Mouse (Mus musculus) CH12.LX (cell line): ENCODE measurements around the gene Cdkl4. TPM values are rescaled to one million over a fixed set of nuclear protein-coding genes. Genes with fewer than 3 reads are reported as not detected.

ENCODE experiments used
- DNase-seq: peaks from one replicate; pipeline ENCODE4 v3.0.0-alpha.2; 2013; ENCODE audit errors: extremely low read depth
- H3K27ac ChIP-seq: 2 replicates; pipeline ENCODE4 v1.5.1; 2012; ENCODE audit warnings: low read depth, mild to moderate bottlenecking, control low read depth, moderate library complexity; ENCODE audit not compliant: insufficient read depth
- H3K27me3 ChIP-seq: replicated peaks from 2 replicates; pipeline ENCODE3; 2012; ENCODE audit warnings: inconsistent platforms
- H3K36me3 ChIP-seq, 2 experiments: replicated peaks in 1 of 2; 2 replicates each; pipeline versions ENCODE3 to v1.6.1; 2012; ENCODE audit warnings: inconsistent platforms in 1 of 2, low read length in 1 of 2, mild to moderate bottlenecking in 1 of 2, mixed read lengths in 1 of 2, moderate library complexity in 1 of 2; ENCODE audit not compliant: control insufficient read depth in 1 of 2, insufficient read depth in 1 of 2
- H3K4me1 ChIP-seq, 2 experiments: 2 replicates each; pipeline ENCODE4 v1.6.1; 2012; ENCODE audit warnings: inconsistent platforms in 1 of 2, moderate library complexity in 1 of 2; ENCODE audit not compliant: insufficient read depth in 2 of 2, control insufficient read depth in 1 of 2
- H3K4me2 ChIP-seq: 2 replicates; pipeline ENCODE4 v1.6.1; 2012; ENCODE audit warnings: low read depth, mild to moderate bottlenecking, control low read depth; ENCODE audit not compliant: poor library complexity, insufficient read depth, severe bottlenecking
- H3K4me3 ChIP-seq, 3 experiments: fragments of 150-350 bp in 1 of 3; sonication (generic) in 1 of 3; replicated peaks in 1 of 3; 2 replicates each; pipeline versions ENCODE3 to v1.5.1; 2011 to 2012; ENCODE audit warnings: low read depth in 2 of 3, low read length in 2 of 3, mild to moderate bottlenecking in 2 of 3, moderate library complexity in 2 of 3, control low read depth in 1 of 3, improper control_type of control experiment in 1 of 3, inconsistent platforms in 1 of 3, mixed read lengths in 1 of 3; ENCODE audit not compliant: poor library complexity in 1 of 3
- H3K79me2 ChIP-seq: replicated peaks from 2 replicates; pipeline ENCODE4 v1.6.1; 2012; ENCODE audit warnings: mild to moderate bottlenecking, moderate library complexity; ENCODE audit not compliant: control insufficient read depth, poor library complexity, insufficient read depth, severe bottlenecking; ENCODE audit errors: extremely low read depth
- H3K9ac ChIP-seq: 2 replicates; pipeline ENCODE4 v1.6.1; 2012; ENCODE audit warnings: low read depth, mild to moderate bottlenecking, control low read depth, moderate library complexity; ENCODE audit not compliant: insufficient read depth
- H3K9me3 ChIP-seq: replicated peaks from 2 replicates; pipeline ENCODE3; 2012; ENCODE audit warnings: low read length, inconsistent platforms, mixed read lengths
- BHLHE40 ChIP-seq: IDR thresholded peaks from 2 replicates; pipeline ENCODE4 v1.6.1; 2011; ENCODE audit warnings: mild to moderate bottlenecking, low read depth, low read length, improper control_type of control experiment
- CHD1 ChIP-seq: IDR thresholded peaks from 2 replicates; pipeline ENCODE4 v1.6.1; 2012; ENCODE audit warnings: low read depth, low read length, improper control_type of control experiment, inconsistent platforms
- CHD2 ChIP-seq: IDR thresholded peaks from 2 replicates; pipeline ENCODE4 v1.6.1; 2011; ENCODE audit warnings: low read length, improper control_type of control experiment
- CTCF ChIP-seq, 2 experiments: IDR thresholded peaks in 1 of 2; conservative IDR thresholded peaks in 1 of 2; 2 replicates each; pipeline ENCODE4 v1.5.1; 2011 to 2012; ENCODE audit warnings: low read depth in 2 of 2, low read length in 2 of 2, improper control_type of control experiment in 1 of 2, inconsistent platforms in 1 of 2, mild to moderate bottlenecking in 1 of 2, moderate library complexity in 1 of 2
- E2F4 ChIP-seq: IDR thresholded peaks from 2 replicates; pipeline ENCODE4 v1.6.1; 2011; ENCODE audit warnings: low read depth, low read length, improper control_type of control experiment; ENCODE audit not compliant: insufficient replicate concordance
- EP300 ChIP-seq: IDR thresholded peaks from 2 replicates; pipeline ENCODE4 v1.6.1; 2011; ENCODE audit warnings: low read length, improper control_type of control experiment
- JUN ChIP-seq: IDR thresholded peaks from 2 replicates; pipeline ENCODE4 v1.6.1; 2011; ENCODE audit warnings: low read depth, mild to moderate bottlenecking, low read length, improper control_type of control experiment, moderate library complexity; ENCODE audit not compliant: insufficient read depth
- JUND ChIP-seq: conservative IDR thresholded peaks from 2 replicates; pipeline ENCODE4 v1.6.1; 2011; ENCODE audit warnings: low read depth, low read length, improper control_type of control experiment
- KAT2A ChIP-seq: IDR thresholded peaks from 2 replicates; pipeline ENCODE4 v1.6.1; 2012; ENCODE audit warnings: low read length, improper control_type of control experiment, inconsistent platforms; ENCODE audit not compliant: insufficient replicate concordance
- MAFK ChIP-seq: IDR thresholded peaks from 2 replicates; pipeline ENCODE4 v1.6.1; 2011; ENCODE audit warnings: low read length, improper control_type of control experiment; ENCODE audit not compliant: insufficient replicate concordance
- MAX ChIP-seq: IDR thresholded peaks from 2 replicates; pipeline ENCODE4 v1.6.1; 2011; ENCODE audit warnings: low read length, improper control_type of control experiment
- MXI1 ChIP-seq: IDR thresholded peaks from 2 replicates; pipeline ENCODE4 v1.6.1; 2011; ENCODE audit warnings: mild to moderate bottlenecking, low read depth, low read length, improper control_type of control experiment
- MYC ChIP-seq: IDR thresholded peaks from 2 replicates; pipeline ENCODE4 v1.6.1; 2011; ENCODE audit warnings: low read depth, mild to moderate bottlenecking, improper control_type of control experiment, low read length
- NELFE ChIP-seq: IDR thresholded peaks from 2 replicates; pipeline ENCODE4 v1.6.1; 2011; ENCODE audit warnings: low read depth, low read length, improper control_type of control experiment
- NRF1 ChIP-seq: IDR thresholded peaks from 2 replicates; pipeline ENCODE4 v1.6.1; 2014; ENCODE audit warnings: low read depth, mild to moderate bottlenecking, inconsistent platforms, low read length, improper control_type of control experiment, moderate library complexity
- POLR2A ChIP-seq: IDR thresholded peaks from 2 replicates; pipeline ENCODE4 v1.6.1; 2011; ENCODE audit warnings: low read depth, mild to moderate bottlenecking, improper control_type of control experiment, low read length
- POLR2AphosphoS2 ChIP-seq: IDR thresholded peaks from 2 replicates; pipeline ENCODE4 v1.6.1; 2011; ENCODE audit warnings: low read depth, low read length, improper control_type of control experiment
- RAD21 ChIP-seq: IDR thresholded peaks from 2 replicates; pipeline ENCODE4 v1.6.1; 2011; ENCODE audit warnings: low read depth, mild to moderate bottlenecking, low read length, improper control_type of control experiment, moderate library complexity
- RCOR1 ChIP-seq: conservative IDR thresholded peaks from 2 replicates; pipeline ENCODE4 v1.6.1; 2012; ENCODE audit warnings: low read depth, mild to moderate bottlenecking, inconsistent platforms, low read length, improper control_type of control experiment
- SIN3A ChIP-seq: IDR thresholded peaks from 2 replicates; pipeline ENCODE4 v1.6.1; 2012; ENCODE audit warnings: low read length, improper control_type of control experiment, inconsistent platforms
- SMC3 ChIP-seq: IDR thresholded peaks from 2 replicates; pipeline ENCODE4 v1.6.1; 2011; ENCODE audit warnings: low read depth, low read length, improper control_type of control experiment
- TCF12 ChIP-seq: IDR thresholded peaks from 2 replicates; pipeline ENCODE4 v1.6.1; 2014; ENCODE audit warnings: low read depth, mild to moderate bottlenecking, inconsistent platforms, low read length, improper control_type of control experiment
- UBTF ChIP-seq: IDR thresholded peaks from 2 replicates; pipeline ENCODE4 v1.6.1; 2012; ENCODE audit warnings: low read depth, mild to moderate bottlenecking, inconsistent platforms, low read length, improper control_type of control experiment, moderate library complexity
- USF1 ChIP-seq: IDR thresholded peaks from 2 replicates; pipeline ENCODE4 v1.6.1; 2014; ENCODE audit warnings: low read depth, mild to moderate bottlenecking, inconsistent platforms, low read length, improper control_type of control experiment
- ZC3H11A ChIP-seq: IDR thresholded peaks from 2 replicates; pipeline ENCODE4 v1.6.1; 2012; ENCODE audit warnings: low read depth, mild to moderate bottlenecking, inconsistent platforms, low read length, improper control_type of control experiment
- ZKSCAN1 ChIP-seq: IDR thresholded peaks from 2 replicates; pipeline ENCODE4 v1.6.1; 2012; ENCODE audit warnings: low read depth, inconsistent platforms, low read length, improper control_type of control experiment, borderline replicate concordance
- ZNF384 ChIP-seq: IDR thresholded peaks from 2 replicates; pipeline ENCODE4 v1.6.1; 2012; ENCODE audit warnings: low read depth, low read length, improper control_type of control experiment, inconsistent platforms
- dilution Hi-C: fragments of 300-500 bp; cut with MboI; formaldehyde crosslinking; loops from 2 replicates; pipeline ENCODE4 v1.14.3; 2020; ENCODE audit warnings: low sequenced_read_pairs; ENCODE audit not compliant: extremely low pct_unique_long_range_greater_than_20kb, extremely low pct_ligation_motif_present
- in situ Hi-C: fragments of 300-500 bp; cut with MboI; formaldehyde crosslinking; loops from 3 replicates; pipeline ENCODE4 v1.14.3; 2019; ENCODE audit warnings: low sequenced_read_pairs, low pct_ligation_motif_present, low pct_unique_long_range_greater_than_20kb, mixed read lengths
- polyA plus RNA-seq: library from polyadenylated mRNA; unstranded; fragments of >175 nt; gene quantifications from 2 replicates; pipeline ENCODE4 v1.2.1, GENCODE M21; 2012; ENCODE audit warnings: low read depth; ENCODE audit not compliant: insufficient read length
- total RNA-seq, 2 experiments: library from RNA; depleted of rRNA; stranded (reverse); fragments of 300-350 nt in 1 of 2; fragments of >200 nt in 1 of 2; gene quantifications; 2 replicates each; pipeline ENCODE4 v1.2.3; 2012 to 2014

The Cdkl4 gene
- total and polyA plus RNA-seq, 3 experiments, result 0.76 to 2.0 (median 1.2) TPM

DNA sequence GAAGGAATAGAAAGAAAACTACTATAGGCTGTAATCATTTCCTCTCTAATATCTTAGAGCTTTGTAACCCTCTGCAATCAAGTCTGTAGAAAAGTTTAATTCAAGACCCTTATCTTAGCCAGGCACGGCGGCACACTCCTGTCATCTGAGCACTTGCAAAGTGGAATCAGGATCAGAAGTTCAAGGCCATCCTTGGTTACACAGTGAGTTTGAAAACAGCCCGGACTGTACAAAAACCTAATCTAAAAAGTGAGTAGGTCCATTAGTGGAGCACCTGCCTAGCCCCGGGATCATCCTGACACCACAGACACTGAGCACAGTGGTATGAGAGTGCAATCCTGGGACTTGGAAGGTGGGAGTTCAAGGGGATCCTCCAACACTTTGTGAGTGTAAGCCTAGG lies 84.8 kb downstream of the Cdkl4 start:
- no peak overlapping the region for H3K4me2 ChIP-seq
- no peak overlapping the region for H3K4me3 ChIP-seq
- H3K27me3 ChIP-seq, result no peaks in the 10 kb centered on the region
- no peaks in the 10 kb centered on the region for H3K79me2 ChIP-seq
- in situ Hi-C loops (no loop called here), dilution Hi-C loops (no loop called here)
- no peak overlapping the region for H3K27ac ChIP-seq
- no peak overlapping the region for H3K9ac ChIP-seq
- TF ChIP-seq POLR2AphosphoS2 (no peak), TCF12 (no peak), KAT2A (no peak), ZKSCAN1 (no peak), MYC (no peak), BHLHE40 (no peak), E2F4 (no peak), UBTF (no peak), RAD21 (no peak), POLR2A (no peak), NELFE (no peak), MAX (no peak), ZC3H11A (no peak), JUND (no peak), CHD1 (no peak), SIN3A (no peak), MXI1 (no peak), MAFK (no peak), CHD2 (no peak), NRF1 (no peak)
- TF ChIP-seq, all 38 proteins: peak for 0
- Histone ChIP-seq H3K4me1 (peaks cover 0 to 18% of the 10 kb centered on the region in 2 experiments; a peak in 2 of 4 replicates), H3K36me3 (no peaks in the 10 kb centered on the region), H3K9me3 (peaks cover 2% of the 10 kb centered on the region)
- no peak for DNase-seq

DNA sequence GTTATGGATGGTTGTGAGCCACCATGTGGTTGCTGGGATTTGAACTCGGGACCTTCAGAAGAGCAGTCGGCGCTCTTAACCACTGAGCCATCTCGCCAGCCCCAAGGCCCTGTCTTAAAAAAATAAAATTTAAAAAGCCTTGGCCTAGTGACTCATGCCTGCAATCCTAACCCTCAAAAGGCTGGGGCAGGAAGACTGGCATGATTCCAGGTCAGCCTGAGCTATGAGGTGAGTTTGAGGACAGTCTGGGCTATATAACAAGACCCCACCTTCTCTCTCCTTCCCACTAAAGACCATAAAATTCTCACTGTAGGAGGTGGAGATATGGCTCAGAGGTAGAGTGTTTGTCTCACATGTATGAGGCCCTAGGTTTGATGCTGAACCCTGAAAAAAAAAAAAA lies 85.3 kb downstream of the Cdkl4 start:
- Histone ChIP-seq H3K9me3 (peaks cover 2% of the 10 kb centered on the region), H3K79me2 (no peaks in the 10 kb centered on the region), H3K4me1 (peaks cover 0 to 13% of the 10 kb centered on the region in 2 experiments; a peak in 2 of 4 replicates), H3K4me3 (no peak overlapping the region), H3K27ac (no peak overlapping the region), H3K36me3 (no peaks in the 10 kb centered on the region), H3K4me2 (no peak overlapping the region), H3K27me3 (no peaks in the 10 kb centered on the region), H3K9ac (no peak overlapping the region)
- TF ChIP-seq JUN, result no peak
- no peak for TF ChIP-seq E2F4
- TF ChIP-seq EP300, result no peak
- no peak for TF ChIP-seq POLR2AphosphoS2
- no peak for TF ChIP-seq RCOR1
- no peak for TF ChIP-seq SMC3
- TF ChIP-seq ZKSCAN1, result no peak
- no peak for TF ChIP-seq USF1
- TF ChIP-seq BHLHE40, result no peak
- TF ChIP-seq ZNF384, result no peak
- no peak for TF ChIP-seq CTCF (conservative IDR thresholded peaks at IDR 0.05 in 1 of 2, IDR thresholded peaks at IDR 0.05 in 1 of 2; ENCODE audit: low read depth in 2 of 2, low read length in 2 of 2)
- no peak for TF ChIP-seq MAFK
- no peak for TF ChIP-seq TCF12
- no peak for TF ChIP-seq MXI1
- no peak for DNase-seq
- in situ Hi-C loops (no loop called here), dilution Hi-C loops (no loop called here)
